Mouse (Mus musculus): ENCODE data around the gene Tnfrsf25. TPM values are rescaled to one million over a fixed set of nuclear protein-coding genes. Genes with fewer than 3 reads are reported as not detected.

Gene Tnfrsf25
- 0.86 and 1.9 TPM in 2 replicates for polyA plus RNA-seq (2015; fragmentation: Nextera tagmentation; extraction: Ambion mirVana)

GRCm38 (mm10) chr4:152115921-152116612 is at the start of gene Tnfrsf25:
Tnfrsf25 (plus strand) TSS chr4:152115934.
- WGBS, result 2% methylated on average over 29 of the region's 30 CpGs
- Histone ChIP-seq H3K4me2 (replicated peaks) (peak within 1 kb of the TSS; percentile 58), H3K9ac (peak within 1 kb of the TSS; percentile 55; the same call in 1 of the 2 replicates), H3K4me3 (peak within 1 kb of the TSS; percentile 20), H3K36me3 (peaks cover 40% of the 10 kb centered on the region), H3K4me1 (peaks cover 33% of the 10 kb centered on the region), H3K27me3 (peaks cover 77% of the 10 kb centered on the region), H3K27ac (no peak within 1 kb of the TSS), H3K9me3 (no peaks in the 10 kb centered on the region)
- no peak; the same call in 1 of the 2 replicates for ATAC-seq (ENCODE audit: low FRiP score, low read depth)

GRCm38 (mm10) chr4:152067280-152067679 is 48.5 kb upstream of the Tnfrsf25 start:
- Histone ChIP-seq H3K27ac (no peak overlapping the region), H3K4me3 (no peak overlapping the region), H3K4me2 (replicated peaks) (no peak overlapping the region), H3K36me3 (peaks cover 8% of the 10 kb centered on the region; the same call in 1 of the 2 replicates), H3K27me3 (no peaks in the 10 kb centered on the region), H3K9me3 (no peaks in the 10 kb centered on the region), H3K9ac (no peak overlapping the region), H3K4me1 (peaks cover 12% of the 10 kb centered on the region)
- ATAC-seq (ENCODE audit: low FRiP score, low read depth), result no peak

- no peak overlapping the region for H3K4me2 ChIP-seq (replicated peaks)
- no peaks in the 10 kb centered on the region for H3K36me3 ChIP-seq
- H3K9ac ChIP-seq, result no peak overlapping the region
- H3K27me3 ChIP-seq, result no peaks in the 10 kb centered on the region
- H3K4me1 ChIP-seq, result peaks cover 18% of the 10 kb centered on the region
- 79% methylated on average over 6 of the region's 6 CpGs for WGBS
- no peak for ATAC-seq (ENCODE audit: low FRiP score, low read depth)
- H3K27ac ChIP-seq, result no peak overlapping the region
- no peak overlapping the region for H3K4me3 ChIP-seq
- H3K9me3 ChIP-seq, result no peaks in the 10 kb centered on the region
Observed at GRCm38 (mm10) chr4:152068166-152068724, 47.5 kb upstream of the Tnfrsf25 start.

GRCm38 (mm10) chr4:152069245-152069644 is 46.5 kb upstream of the Tnfrsf25 start:
- no peak for ATAC-seq (ENCODE audit: low FRiP score, low read depth)
- Histone ChIP-seq H3K4me2 (replicated peaks) (no peak overlapping the region), H3K9ac (no peak overlapping the region), H3K27ac (no peak overlapping the region), H3K27me3 (no peaks in the 10 kb centered on the region), H3K36me3 (no peaks in the 10 kb centered on the region), H3K4me3 (no peak overlapping the region), H3K9me3 (no peaks in the 10 kb centered on the region), H3K4me1 (peaks cover 18% of the 10 kb centered on the region)
- 80% methylated on average over 3 of the region's 3 CpGs for WGBS

- 70% methylated on average over 11 of the region's 11 CpGs for WGBS
- no peak for ATAC-seq (ENCODE audit: low FRiP score, low read depth)
- Histone ChIP-seq H3K9me3 (no peaks in the 10 kb centered on the region), H3K4me2 (replicated peaks) (no peak overlapping the region), H3K4me3 (no peak overlapping the region), H3K4me1 (peaks cover 18% of the 10 kb centered on the region), H3K27me3 (no peaks in the 10 kb centered on the region), H3K9ac (peak overlapping the region; percentile 36), H3K27ac (peak overlapping the region; percentile 48; the same call in 1 of the 2 replicates), H3K36me3 (no peaks in the 10 kb centered on the region)
Observed at GRCm38 (mm10) chr4:152070494-152071396, 45.0 kb upstream of the Tnfrsf25 start.

- WGBS, result 65% methylated on average over 10 of the region's 10 CpGs
- Histone ChIP-seq H3K4me2 (replicated peaks) (no peak within 1 kb of the TSS), H3K36me3 (no peaks in the 10 kb centered on the region), H3K27me3 (no peaks in the 10 kb centered on the region), H3K27ac (no peak within 1 kb of the TSS), H3K4me3 (no peak within 1 kb of the TSS), H3K9ac (no peak within 1 kb of the TSS), H3K4me1 (peaks cover 18% of the 10 kb centered on the region), H3K9me3 (no peaks in the 10 kb centered on the region)
- 0 out of 2 replicates have a peak, but pooled peaks have one; percentile 17 for ATAC-seq (ENCODE audit: low FRiP score, low read depth)
Observed at GRCm38 (mm10) chr4:152072121-152072601, 43.6 kb upstream of the Tnfrsf25 start, which contains the start of gene Plekhg5. Plekhg5 (plus strand) TSS chr4:152072498.

- Histone ChIP-seq H3K27me3 (no peaks in the 10 kb centered on the region), H3K4me3 (no peak overlapping the region), H3K9ac (no peak overlapping the region), H3K36me3 (no peaks in the 10 kb centered on the region), H3K4me2 (replicated peaks) (no peak overlapping the region), H3K27ac (no peak overlapping the region), H3K4me1 (peaks cover 18% of the 10 kb centered on the region), H3K9me3 (no peaks in the 10 kb centered on the region)
- WGBS, result 67% methylated on average over 10 of the region's 10 CpGs
- ATAC-seq (ENCODE audit: low FRiP score, low read depth), result no peak
Observed at GRCm38 (mm10) chr4:152072655-152073054, 43.1 kb upstream of the Tnfrsf25 start.

- Histone ChIP-seq H3K4me1 (peaks cover 18% of the 10 kb centered on the region), H3K4me2 (replicated peaks) (no peak overlapping the region), H3K4me3 (no peak overlapping the region), H3K27me3 (no peaks in the 10 kb centered on the region), H3K9ac (no peak overlapping the region), H3K27ac (no peak overlapping the region), H3K36me3 (no peaks in the 10 kb centered on the region), H3K9me3 (no peaks in the 10 kb centered on the region)
- WGBS, result 72% methylated on average over 6 of the region's 6 CpGs
- ATAC-seq (ENCODE audit: low FRiP score, low read depth), result no peak
Observed at GRCm38 (mm10) chr4:152073715-152074114, 42.0 kb upstream of the Tnfrsf25 start.

- Histone ChIP-seq H3K4me3 (no peak overlapping the region), H3K9me3 (no peaks in the 10 kb centered on the region), H3K9ac (no peak overlapping the region), H3K4me2 (replicated peaks) (no peak overlapping the region), H3K27ac (no peak overlapping the region), H3K36me3 (no peaks in the 10 kb centered on the region), H3K27me3 (no peaks in the 10 kb centered on the region), H3K4me1 (peaks cover 18% of the 10 kb centered on the region)
- WGBS, result 82% methylated on average over 9 of the region's 9 CpGs
- ATAC-seq (ENCODE audit: low FRiP score, low read depth), result no peak
Observed at GRCm38 (mm10) chr4:152074548-152074947, 41.2 kb upstream of the Tnfrsf25 start.

- 84% methylated on average over 9 of the region's 9 CpGs for WGBS
- H3K4me1 ChIP-seq, result peaks cover 7% of the 10 kb centered on the region
- ATAC-seq (ENCODE audit: low FRiP score, low read depth), result no peak
- H3K4me3 ChIP-seq, result no peak overlapping the region
- H3K4me2 ChIP-seq (replicated peaks), result no peak overlapping the region
- no peak overlapping the region for H3K27ac ChIP-seq
- H3K36me3 ChIP-seq, result no peaks in the 10 kb centered on the region
- H3K27me3 ChIP-seq, result no peaks in the 10 kb centered on the region
- H3K9me3 ChIP-seq, result no peaks in the 10 kb centered on the region
- no peak overlapping the region for H3K9ac ChIP-seq
Observed at GRCm38 (mm10) chr4:152077191-152077590, 38.5 kb upstream of the Tnfrsf25 start.

GRCm38 (mm10) chr4:152078105-152078530 is 37.6 kb upstream of the Tnfrsf25 start:
- Histone ChIP-seq H3K9me3 (no peaks in the 10 kb centered on the region), H3K27me3 (no peaks in the 10 kb centered on the region), H3K36me3 (no peaks in the 10 kb centered on the region), H3K4me3 (no peak overlapping the region), H3K27ac (no peak overlapping the region), H3K9ac (no peak overlapping the region), H3K4me1 (no peaks in the 10 kb centered on the region), H3K4me2 (replicated peaks) (no peak overlapping the region)
- WGBS, result 85% methylated on average over 10 of the region's 10 CpGs
- ATAC-seq (ENCODE audit: low FRiP score, low read depth), result no peak

GRCm38 (mm10) chr4:152079261-152079660 is 36.5 kb upstream of the Tnfrsf25 start:
- no peak overlapping the region for H3K4me2 ChIP-seq (replicated peaks)
- no peaks in the 10 kb centered on the region for H3K27me3 ChIP-seq
- no peaks in the 10 kb centered on the region for H3K4me1 ChIP-seq
- no peak overlapping the region for H3K4me3 ChIP-seq
- H3K9me3 ChIP-seq, result no peaks in the 10 kb centered on the region
- H3K36me3 ChIP-seq, result no peaks in the 10 kb centered on the region
- H3K27ac ChIP-seq, result no peak overlapping the region
- no peak for ATAC-seq (ENCODE audit: low FRiP score, low read depth)
- WGBS, result 90% methylated on average over 3 of the region's 3 CpGs
- no peak overlapping the region for H3K9ac ChIP-seq
